Comparison of ENCODE assay signal across 11 mouse cellular contexts in the genomic region with DNA sequence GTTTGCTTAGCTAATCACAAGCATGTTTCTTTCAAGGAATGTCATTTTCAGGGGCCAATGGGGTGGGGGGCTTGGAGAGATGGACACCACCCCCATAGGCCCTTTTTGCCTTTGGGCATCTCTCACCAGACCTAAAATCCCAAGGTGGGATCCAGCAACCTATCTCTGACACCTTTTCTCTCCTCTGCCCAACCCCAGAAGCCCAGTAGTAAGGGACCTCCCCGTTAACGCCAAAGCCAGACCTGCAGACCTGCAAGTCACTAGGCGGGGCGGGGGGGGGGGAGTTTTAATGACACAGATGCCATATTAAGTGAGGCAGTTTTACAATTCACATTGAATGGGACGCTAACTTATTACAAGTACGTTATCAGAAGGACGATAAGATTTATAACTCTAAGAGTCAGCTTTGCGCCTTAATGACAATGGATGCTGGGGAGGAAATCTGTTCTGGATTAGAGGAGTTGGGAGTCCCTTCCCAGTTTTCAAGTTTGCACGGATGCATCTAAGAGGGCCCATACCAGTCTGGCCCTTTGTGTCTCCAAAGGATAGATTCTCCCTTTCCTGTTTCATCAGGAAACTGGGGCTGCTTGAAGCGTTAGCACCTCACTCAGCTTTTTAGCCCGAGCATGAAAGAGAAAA. TPM values are rescaled to one million over a fixed set of nuclear protein-coding genes. Genes with fewer than 3 reads are reported as not detected.
DNase-seq lines count a peak whose midpoint lies in the region; ATAC-seq and TF ChIP-seq lines count a peak whose summit lies in the region.
"Had no signal": no experiment of that assay in that cellular context is flagged by ENCODE, and none has a peak within 500 bp of the region (broad histone marks: within the 10 kb centered on the region; RNA-seq: fewer than 3 reads in every experiment).

No protein-coding gene starts in this region.

- H3K36me3 ChIP-seq in liver, adult 2 months (ENCODE audit: control insufficient read depth, insufficient read depth, low read length) = peaks cover 11% of the 10 kb centered on the region
- H3K36me3 ChIP-seq in forebrain, embryonic 14.5 days (ENCODE audit: control insufficient read depth, insufficient read depth, low read length) = no peaks in the 10 kb centered on the region
- H3K36me3 ChIP-seq in neural tube, embryonic 14.5 days (ENCODE audit: control insufficient read depth, insufficient read depth, low read length) = no peaks in the 10 kb centered on the region

- TF ChIP-seq POLR2A in liver, adult 2 months (IDR thresholded peaks at IDR 0.05; ENCODE audit: extremely low read depth, insufficient read depth, low read length) = no peak

- peaks cover 5% of the 10 kb centered on the region for H3K4me1 ChIP-seq in liver, adult 2 months (ENCODE audit: control insufficient read depth, insufficient read depth, low read length)
- peaks cover 12% of the 10 kb centered on the region for H3K4me1 ChIP-seq in forebrain, embryonic 14.5 days (ENCODE audit: control insufficient read depth, insufficient read depth, low read length)
- H3K4me1 ChIP-seq in neural tube, embryonic 14.5 days (ENCODE audit: control insufficient read depth, insufficient read depth, low read length) = peaks cover 43% of the 10 kb centered on the region

- H3K9ac ChIP-seq in liver, adult 2 months (ENCODE audit: low read depth, low read length) = no peak overlapping the region
- H3K9ac ChIP-seq in forebrain, embryonic 14.5 days (ENCODE audit: low read length) = peak overlapping the region; percentile 86
- peak overlapping the region; percentile 37 for H3K9ac ChIP-seq in neural tube, embryonic 14.5 days (replicated peaks; ENCODE audit: low read depth, low read length)

- no peak for DNase-seq in liver, adult 2 months (ENCODE audit: extremely low read depth, low read depth, low spot score)
- DNase-seq in liver = no peak
- DNase-seq in forebrain, embryonic 14.5 days (ENCODE audit: low spot score) = no peak
- DNase-seq in kidney, postnatal 4 days = peak; percentile 16 to 41
- DNase-seq in urinary bladder, postnatal 10 days (ENCODE audit: low spot score) = no peak
- no peak for DNase-seq in urinary bladder, postnatal 36 days (ENCODE audit: low spot score in 2 of 2)
- no peak for DNase-seq in cerebellum, adult 9-10 months
- DNase-seq: embryo, embryonic 11 days; thymus, postnatal 4 days had no signal

- WGBS in liver, adult 2 months = 70% methylated on average over 11 of the region's 11 CpGs
- 4% methylated on average over 11 of the region's 11 CpGs for WGBS in forebrain, embryonic 14.5 days
- 9% methylated on average over 11 of the region's 11 CpGs for WGBS in neural tube, embryonic 14.5 days

- TF ChIP-seq CTCF in liver, adult 2 months (IDR thresholded peaks at IDR 0.05; ENCODE audit: low read depth, low read length) = no peak

- no peaks in the 10 kb centered on the region for H3K79me2 ChIP-seq in liver, adult 2 months (ENCODE audit: control insufficient read depth, insufficient read depth, low read length)

- H3K4me3 ChIP-seq in liver, adult 2 months (ENCODE audit: insufficient read depth, low read depth, low read length) = no peak overlapping the region
- peak overlapping the region; percentile 52 for H3K4me3 ChIP-seq in forebrain, embryonic 14.5 days (ENCODE audit: low read depth, low read length)
- peak overlapping the region; percentile 59 for H3K4me3 ChIP-seq in neural tube, embryonic 14.5 days (ENCODE audit: low read depth, low read length)
- H3K4me3 ChIP-seq: left cerebral cortex, adult 2 months had no signal

- peak overlapping the region; percentile 80 for H3K4me2 ChIP-seq in forebrain, embryonic 14.5 days (ENCODE audit: low read length)
- peak overlapping the region; percentile 71 for H3K4me2 ChIP-seq in neural tube, embryonic 14.5 days (ENCODE audit: low read depth, low read length)

- peak overlapping the region; percentile 25 for H3K27ac ChIP-seq in liver, adult 2 months (replicated peaks; ENCODE audit: insufficient read depth, low read depth, low read length)
- peak overlapping the region; percentile 96 for H3K27ac ChIP-seq in forebrain, embryonic 14.5 days (ENCODE audit: low read depth, low read length)
- peak overlapping the region; percentile 94 for H3K27ac ChIP-seq in neural tube, embryonic 14.5 days (ENCODE audit: low read depth, low read length)

- no peak for ATAC-seq in forebrain, embryonic 14.5 days
- no peak for ATAC-seq in neural tube, embryonic 14.5 days (ENCODE audit: low read depth)

- H3K9me3 ChIP-seq in forebrain, embryonic 14.5 days (replicated peaks; ENCODE audit: control insufficient read depth, low read length) = no peaks in the 10 kb centered on the region
- no peaks in the 10 kb centered on the region for H3K9me3 ChIP-seq in neural tube, embryonic 14.5 days (ENCODE audit: control insufficient read depth, low read length)

- no peaks in the 10 kb centered on the region for H3K27me3 ChIP-seq in liver, adult 2 months (ENCODE audit: control insufficient read depth, insufficient read depth, low read length)
- H3K27me3 ChIP-seq in forebrain, embryonic 14.5 days (replicated peaks; ENCODE audit: control insufficient read depth, insufficient read depth, low read length) = peaks cover 60% of the 10 kb centered on the region
- peaks cover 6% of the 10 kb centered on the region for H3K27me3 ChIP-seq in neural tube, embryonic 14.5 days (ENCODE audit: control insufficient read depth, insufficient read depth, low read length)

RNA-seq across cellular contexts. Expression of gene Nr2f2, which starts 17.4 kb away (rescaled TPM):
- total RNA-seq in liver, adult 2 months (2014; rRNA removed) = 14.5 and 16.1 TPM in 2 replicates
- 64.2 and 84.0 TPM in 2 replicates for polyA plus RNA-seq in liver, adult 2 months (2012; rRNA removed)
- polyA plus RNA-seq in forebrain, embryonic 14.5 days (2014; fragmentation: Nextera tagmentation; extraction: Ambion mirVana) = 73.7 and 82.5 TPM in 2 replicates
- polyA plus RNA-seq in neural tube, embryonic 14.5 days (2014; fragmentation: Nextera tagmentation; extraction: Ambion mirVana) = 72.9 and 89.2 TPM in 2 replicates

Comparison
In these comparisons a context has a peak if more than half of its experiments do, and no peak if none do; other contexts are left out.
1. DNase-seq: peak in kidney, postnatal 4 days (2 of 2); none in liver, adult 2 months (single experiment), liver (single experiment), forebrain, embryonic 14.5 days (single experiment), urinary bladder, postnatal 10 days (single experiment), urinary bladder, postnatal 36 days (0 of 2) and cerebellum, adult 9-10 months (single experiment).
2. H3K27ac ChIP-seq: peak in every context shown above with its lines; median percentile 96 in forebrain, embryonic 14.5 days; 94 in neural tube, embryonic 14.5 days; 25 in liver, adult 2 months.